Mouse (Mus musculus) heart, embryonic 16.5 days (tissue): ENCODE data around the gene Hvcn1. TPM values are rescaled to one million over a fixed set of nuclear protein-coding genes. Genes with fewer than 3 reads are reported as not detected.
A peak's percentile ranks its signal among the peaks of the same experiment; 100 is the strongest.

Experiments used
- ATAC-seq: fragments of 200-750 bp; cut with Nextera tagmentation; replicated peaks from 2 replicates; pipeline ENCODE4 v1.8.0; 2017; ENCODE audit warnings: moderate number of reproducible peaks; ENCODE audit not compliant: insufficient read depth, low FRiP score; ENCODE audit errors: extremely low read depth
- H3K27ac ChIP-seq: fragments of 300-500 bp; sonication (generic); 2 replicates; pipeline ENCODE4 v1.5.1; 2014; ENCODE audit warnings: mild to moderate bottlenecking, low read length, control low read depth, moderate library complexity
- H3K27me3 ChIP-seq: fragments of 300-500 bp; sonication (generic); 2 replicates; pipeline ENCODE4 v1.6.1; 2014; ENCODE audit warnings: low read length, mixed read lengths; ENCODE audit not compliant: control insufficient read depth, insufficient read depth
- H3K36me3 ChIP-seq: fragments of 300-500 bp; sonication (generic); 2 replicates; pipeline ENCODE4 v1.6.1; 2014; ENCODE audit not compliant: control insufficient read depth, insufficient read depth
- H3K4me1 ChIP-seq: fragments of 300-500 bp; sonication (generic); 2 replicates; pipeline ENCODE4 v1.6.1; 2014; ENCODE audit warnings: low read length, mixed read lengths; ENCODE audit not compliant: control insufficient read depth, insufficient read depth
- H3K4me2 ChIP-seq: fragments of 300-500 bp; sonication (generic); 2 replicates; pipeline ENCODE4 v1.6.1; 2014; ENCODE audit warnings: low read depth, mild to moderate bottlenecking, control low read depth, low read length
- H3K4me3 ChIP-seq: fragments of 300-500 bp; sonication (generic); 2 replicates; pipeline ENCODE4 v1.5.1; 2014; ENCODE audit warnings: mild to moderate bottlenecking, control low read depth, low read length
- H3K9ac ChIP-seq: fragments of 300-500 bp; sonication (generic); 2 replicates; pipeline ENCODE4 v1.6.1; 2014; ENCODE audit warnings: low read length, control low read depth
- H3K9me3 ChIP-seq: fragments of 300-500 bp; sonication (generic); replicated peaks from 2 replicates; pipeline ENCODE4 v1.6.1; 2016; ENCODE audit warnings: low read length; ENCODE audit not compliant: control insufficient read depth
- WGBS: fragments of 180-500 bp; shearing (Covaris S2); extraction: QIAGEN DNeasy Blood & Tissue Kit; methylation state at CpG from one replicate; pipeline ENCODE4 v1.1.7; 2014; 5-methylcytosine and 5-hydroxymethylcytosine counted together
- polyA plus RNA-seq: library from polyadenylated mRNA; unstranded; fragments of >200 nt; fragmentation: Nextera tagmentation; extraction: Ambion mirVana; gene quantifications from 2 replicates; pipeline ENCODE4 v1.2.1, GENCODE M21; 2015

Gene Hvcn1
- polyA plus RNA-seq, 1 experiment from 2014 or later: 5.7 TPM

DNA sequence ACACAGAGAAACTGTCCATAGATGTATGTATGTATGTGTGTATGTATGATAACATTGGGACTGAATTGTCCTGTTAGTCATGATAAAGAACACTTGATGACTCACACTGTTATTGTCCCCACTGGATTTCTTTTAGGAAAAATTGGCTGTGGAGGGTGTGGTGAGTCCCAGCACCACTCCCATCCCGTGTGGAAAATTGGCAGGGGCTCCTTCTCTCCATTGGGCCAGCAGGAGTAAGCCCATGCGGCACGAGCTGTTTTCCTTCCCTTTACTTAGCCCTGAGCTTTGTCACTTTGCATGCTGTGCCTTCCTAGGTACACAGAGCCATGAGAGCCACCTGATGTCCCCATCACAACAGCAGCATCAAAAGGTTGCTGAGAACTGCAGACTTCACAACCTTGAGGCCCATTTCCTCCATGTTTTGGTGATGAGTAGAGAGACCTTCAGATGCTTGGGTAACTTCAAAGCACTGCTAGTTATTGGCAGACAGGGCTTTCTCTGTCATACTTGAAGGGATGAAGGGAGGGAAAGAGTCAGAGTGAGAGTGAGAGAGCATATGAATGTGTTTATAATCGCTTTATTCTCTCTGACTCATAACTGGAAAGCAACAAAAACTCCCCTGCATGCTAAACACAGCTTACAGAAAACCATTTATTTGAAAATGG is 81.7 kb downstream of the Hvcn1 start:
- no peaks in the 10 kb centered on the region for H3K27me3 ChIP-seq
- H3K4me3 ChIP-seq: no peak overlapping the region
- H3K4me2 ChIP-seq: no peak overlapping the region
- H3K9me3 ChIP-seq: 0 out of 2 replicates have a peak, but pooled peaks cover 3% of the 10 kb centered on the region
- H3K4me1 ChIP-seq: peaks cover 46% of the 10 kb centered on the region
- no peak for ATAC-seq
- peak overlapping the region; percentile 37; the same call in 1 of the 2 replicates for H3K27ac ChIP-seq
- H3K9ac ChIP-seq: no peak overlapping the region; the same call in 1 of the 2 replicates
- peaks cover 8% of the 10 kb centered on the region for H3K36me3 ChIP-seq
- 81% methylated on average over 4 of the region's 4 CpGs for WGBS

DNA sequence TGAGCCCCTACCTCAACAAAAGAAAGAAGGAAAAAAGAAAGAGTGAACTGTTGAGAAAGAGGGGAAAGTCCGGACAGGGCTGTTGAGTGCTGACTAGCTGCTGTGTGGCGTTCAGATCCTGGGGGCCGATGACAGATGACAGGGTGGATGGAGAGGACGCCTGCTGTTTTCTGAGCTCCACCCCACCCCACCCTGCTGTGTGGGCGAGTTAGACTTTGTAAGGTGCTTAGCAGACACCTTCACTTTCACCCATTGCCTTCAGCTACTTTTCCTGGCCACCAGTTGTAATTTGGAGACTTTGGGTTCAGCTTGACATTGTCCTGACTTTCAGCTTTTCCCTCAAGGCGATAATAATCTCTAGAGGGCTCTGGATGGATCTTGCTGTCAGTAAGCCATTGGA is 84.5 kb downstream of the Hvcn1 start:
- 43% methylated on average over 6 of the region's 6 CpGs for whole genome bisulfite sequencing
- peak overlapping the region; percentile 83 for H3K27ac ChIP-seq

More for the DNA sequence above, 84.5 kb downstream of the Hvcn1 start:
- Histone ChIP-seq H3K4me3 (no peak overlapping the region), H3K4me2 (peak overlapping the region; percentile 48), H3K36me3 (peaks cover 8% of the 10 kb centered on the region), H3K9ac (peak overlapping the region; percentile 68), H3K27me3 (no peaks in the 10 kb centered on the region), H3K9me3 (0 out of 2 replicates have a peak, but pooled peaks cover 3% of the 10 kb centered on the region), H3K4me1 (peaks cover 59% of the 10 kb centered on the region)
- no peak for ATAC-seq

Other genes starting within 250 kb of the Hvcn1 start
- 3.0 and 3.7 TPM in 2 replicates for gene Cux2, start 156.7 kb upstream of the Hvcn1 start, polyA plus RNA-seq
- gene Myl2, start 105.9 kb upstream of the Hvcn1 start, polyA plus RNA-seq: 7,978 and 9,755 TPM in 2 replicates
- 0.12 and 0.56 TPM in 2 replicates for gene Ccdc63, start 66.0 kb upstream of the Hvcn1 start, polyA plus RNA-seq
- gene Ppp1cc, start 48.5 kb upstream of the Hvcn1 start, polyA plus RNA-seq: 237 and 248 TPM in 2 replicates
- 2.9 and 3.2 TPM in 2 replicates for gene Tctn1, start 57.7 kb downstream of the Hvcn1 start, polyA plus RNA-seq
- gene Pptc7, start 77.6 kb downstream of the Hvcn1 start, polyA plus RNA-seq: 15.0 and 15.5 TPM in 2 replicates
- 8.1 and 11.0 TPM in 2 replicates for gene Rad9b, start 147.4 kb downstream of the Hvcn1 start, polyA plus RNA-seq
- 198 and 200 TPM in 2 replicates for gene Vps29, start 147.6 kb downstream of the Hvcn1 start, polyA plus RNA-seq
- 51.3 and 68.6 TPM in 2 replicates for gene Gpn3, start 165.1 kb downstream of the Hvcn1 start, polyA plus RNA-seq
- gene Fam216a, start 165.6 kb downstream of the Hvcn1 start, polyA plus RNA-seq: 50.7 and 51.7 TPM in 2 replicates
- gene Arpc3, start 185.1 kb downstream of the Hvcn1 start, polyA plus RNA-seq: 97.0 and 118 TPM in 2 replicates
- gene Anapc7, start 214.9 kb downstream of the Hvcn1 start, polyA plus RNA-seq: 39.4 and 40.2 TPM in 2 replicates